Mouse (Mus musculus): ENCODE results near the gene Zfp3.

The Zfp3 gene

GRCm38 (mm10) chr11:70763936-70764808, at the start of gene Zfp3:
Gene Zfp3, plus strand, starts transcription at chr11:70764209.
- peak; percentile 25 for DNase-seq (ENCODE audit: low read depth)

GRCm38 (mm10) chr11:70715832-70716231, 48.2 kb upstream of the Zfp3 start:
- peak; percentile 24 for DNase-seq (ENCODE audit: low read depth)

- DNase-seq (ENCODE audit: low read depth): no peak
Observed at GRCm38 (mm10) chr11:70718481-70718880, 45.5 kb upstream of the Zfp3 start.

- no peak for DNase-seq (ENCODE audit: low read depth)
Observed at GRCm38 (mm10) chr11:70720567-70720966, 43.4 kb upstream of the Zfp3 start.

- no peak for DNase-seq (ENCODE audit: low read depth)
Observed at GRCm38 (mm10) chr11:70721072-70721471, 42.9 kb upstream of the Zfp3 start.

- no peak for DNase-seq (ENCODE audit: low read depth)
Observed at GRCm38 (mm10) chr11:70724706-70725105, 39.3 kb upstream of the Zfp3 start.

GRCm38 (mm10) chr11:70726585-70726984, 37.4 kb upstream of the Zfp3 start:
- DNase-seq (ENCODE audit: low read depth): no peak

- DNase-seq (ENCODE audit: low read depth): no peak
Observed at GRCm38 (mm10) chr11:70727385-70727784, 36.6 kb upstream of the Zfp3 start.

- no peak for DNase-seq (ENCODE audit: low read depth)
Observed at GRCm38 (mm10) chr11:70730427-70731038, 33.5 kb upstream of the Zfp3 start.

GRCm38 (mm10) chr11:70731178-70731577, 32.8 kb upstream of the Zfp3 start:
- no peak for DNase-seq (ENCODE audit: low read depth)

GRCm38 (mm10) chr11:70733256-70733655, 30.8 kb upstream of the Zfp3 start:
- DNase-seq (ENCODE audit: low read depth): no peak

GRCm38 (mm10) chr11:70737749-70738148, 26.3 kb upstream of the Zfp3 start:
- no peak for DNase-seq (ENCODE audit: low read depth)

- DNase-seq (ENCODE audit: low read depth): no peak
Observed at GRCm38 (mm10) chr11:70741603-70742002, 22.4 kb upstream of the Zfp3 start.

- DNase-seq (ENCODE audit: low read depth): no peak
Observed at GRCm38 (mm10) chr11:70742117-70742516, 21.9 kb upstream of the Zfp3 start.

- DNase-seq (ENCODE audit: low read depth): no peak
Observed at GRCm38 (mm10) chr11:70742581-70743459, 21.2 kb upstream of the Zfp3 start.

GRCm38 (mm10) chr11:70745636-70746035, 18.4 kb upstream of the Zfp3 start:
- DNase-seq (ENCODE audit: low read depth): no peak

GRCm38 (mm10) chr11:70747876-70748545, 16.0 kb upstream of the Zfp3 start:
- no peak for DNase-seq (ENCODE audit: low read depth)

- DNase-seq (ENCODE audit: low read depth): no peak
Observed at GRCm38 (mm10) chr11:70752337-70753017, 11.5 kb upstream of the Zfp3 start.

- no peak for DNase-seq (ENCODE audit: low read depth)
Observed at GRCm38 (mm10) chr11:70753146-70753545, 10.9 kb upstream of the Zfp3 start.

GRCm38 (mm10) chr11:70754476-70754875, 9.5 kb upstream of the Zfp3 start:
- no peak for DNase-seq (ENCODE audit: low read depth)

- no peak for DNase-seq (ENCODE audit: low read depth)
Observed at GRCm38 (mm10) chr11:70754958-70755357, 9.1 kb upstream of the Zfp3 start.
